Mouse (Mus musculus) left cerebral cortex, adult 11 months (tissue): ENCODE data around the gene Rest.

Source experiments
- DNase-seq: peaks from one replicate; pipeline ENCODE4 v3.0.0; 2022; ENCODE audit warnings: low spot score

The Rest gene

DNA sequence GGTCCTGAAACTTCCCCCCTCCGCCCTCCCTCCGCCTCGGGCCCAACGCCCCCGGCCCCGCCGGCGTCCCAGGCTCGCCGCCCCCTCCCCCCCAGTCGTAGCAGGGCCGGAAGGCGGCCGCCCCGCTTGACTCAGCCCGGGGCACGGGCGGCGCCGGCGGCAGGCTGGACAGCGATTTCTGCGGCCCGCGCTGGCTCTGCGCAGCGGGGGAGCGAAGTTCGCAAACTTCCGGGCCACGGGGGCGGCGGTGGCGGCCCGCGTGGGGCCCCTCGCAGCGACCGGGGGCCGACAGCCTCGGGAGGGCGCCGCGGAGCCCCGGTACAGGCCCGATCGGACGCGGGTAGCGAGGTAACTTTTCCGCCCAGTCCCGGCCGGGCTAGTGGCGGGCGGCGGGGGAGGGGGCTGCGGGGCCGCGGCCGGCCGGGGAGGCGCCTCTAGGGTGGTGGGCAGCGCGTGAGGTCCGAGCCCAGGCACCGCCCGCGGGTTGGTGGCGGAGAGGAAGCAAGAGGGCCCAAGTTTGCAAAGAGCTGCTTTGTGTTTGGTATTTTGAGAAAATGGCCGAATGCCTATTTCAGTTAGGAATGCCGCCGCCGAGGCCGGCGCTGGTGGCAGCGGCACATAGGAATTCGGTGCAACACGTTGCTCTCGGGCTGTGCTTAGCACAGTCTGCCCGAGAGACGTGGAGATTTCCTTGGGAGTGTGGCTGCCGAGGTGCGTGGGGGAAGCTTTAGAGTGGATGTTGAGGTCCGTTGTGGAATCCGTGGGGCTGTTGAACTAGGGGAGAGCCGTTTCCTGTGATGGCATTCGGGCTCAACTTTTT is 985 bp downstream of the Rest start:
- DNase-seq, result no peak

DNA sequence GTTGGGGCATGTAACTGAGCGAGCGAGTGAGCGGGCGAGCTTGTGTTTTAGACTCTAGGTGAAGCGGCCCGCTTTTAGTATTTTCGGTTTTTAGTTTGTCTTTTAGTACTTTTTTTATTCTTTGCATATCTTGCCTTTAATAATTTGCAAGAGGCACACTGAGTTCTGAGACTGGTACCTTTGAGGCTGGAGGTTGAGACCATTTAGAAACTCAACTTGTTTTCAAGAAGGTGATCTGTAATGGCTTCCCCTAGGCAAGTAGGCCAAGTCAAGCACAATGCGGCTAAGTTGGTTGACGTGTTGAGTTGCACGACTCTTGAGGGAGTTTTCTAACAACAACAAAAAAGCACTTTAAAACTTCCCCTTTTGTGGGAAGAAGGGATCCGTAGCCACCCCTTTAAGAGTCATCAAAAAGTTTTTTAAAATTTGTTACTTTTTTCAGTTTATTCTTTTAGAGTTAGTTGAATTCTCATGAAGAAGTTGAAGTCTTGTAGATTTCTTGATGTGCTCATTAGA is 1.7 kb downstream of the Rest start:
- DNase-seq, result no peak

- no peak for DNase-seq
Observed at GRCm38 (mm10) chr5:77267441-77267840, 2.1 kb downstream of the Rest start.

DNA sequence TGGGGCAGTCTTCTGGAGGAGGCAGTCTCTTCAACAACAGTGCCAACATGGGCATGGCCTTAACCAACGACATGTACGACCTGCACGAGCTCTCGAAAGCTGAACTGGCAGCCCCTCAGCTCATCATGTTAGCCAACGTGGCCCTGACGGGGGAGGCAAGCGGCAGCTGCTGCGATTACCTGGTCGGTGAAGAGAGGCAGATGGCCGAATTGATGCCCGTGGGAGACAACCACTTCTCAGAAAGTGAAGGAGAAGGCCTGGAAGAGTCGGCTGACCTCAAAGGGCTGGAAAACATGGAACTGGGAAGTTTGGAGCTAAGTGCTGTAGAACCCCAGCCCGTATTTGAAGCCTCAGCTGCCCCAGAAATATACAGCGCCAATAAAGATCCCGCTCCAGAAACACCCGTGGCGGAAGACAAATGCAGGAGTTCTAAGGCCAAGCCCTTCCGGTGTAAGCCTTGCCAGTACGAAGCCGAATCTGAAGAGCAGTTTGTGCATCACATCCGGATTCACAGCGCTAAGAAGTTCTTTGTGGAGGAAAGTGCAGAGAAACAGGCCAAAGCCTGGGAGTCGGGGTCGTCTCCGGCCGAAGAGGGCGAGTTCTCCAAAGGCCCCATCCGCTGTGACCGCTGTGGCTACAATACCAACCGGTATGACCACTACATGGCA is 2.8 kb downstream of the Rest start:
- DNase-seq, result no peak

DNA sequence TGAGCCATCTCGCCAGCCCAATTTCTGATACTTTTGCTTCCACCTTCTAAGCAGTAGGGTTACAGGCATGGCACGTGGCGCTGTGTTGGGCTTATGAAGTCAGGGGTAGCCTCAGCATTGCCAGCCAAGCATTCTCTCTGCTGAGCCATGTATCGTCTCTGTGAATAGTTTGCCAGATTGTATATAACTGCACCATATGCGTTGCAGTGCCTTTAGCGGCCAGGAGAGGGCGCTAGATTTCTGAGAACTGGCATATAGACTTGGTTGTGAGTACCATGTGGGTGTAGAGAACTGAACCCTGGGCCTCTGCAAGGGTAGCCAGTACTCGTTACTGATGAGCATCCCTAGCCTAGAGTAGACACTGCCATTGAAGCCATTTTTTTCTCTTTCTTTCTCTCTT is 4.1 kb downstream of the Rest start:
- no peak for DNase-seq

DNA sequence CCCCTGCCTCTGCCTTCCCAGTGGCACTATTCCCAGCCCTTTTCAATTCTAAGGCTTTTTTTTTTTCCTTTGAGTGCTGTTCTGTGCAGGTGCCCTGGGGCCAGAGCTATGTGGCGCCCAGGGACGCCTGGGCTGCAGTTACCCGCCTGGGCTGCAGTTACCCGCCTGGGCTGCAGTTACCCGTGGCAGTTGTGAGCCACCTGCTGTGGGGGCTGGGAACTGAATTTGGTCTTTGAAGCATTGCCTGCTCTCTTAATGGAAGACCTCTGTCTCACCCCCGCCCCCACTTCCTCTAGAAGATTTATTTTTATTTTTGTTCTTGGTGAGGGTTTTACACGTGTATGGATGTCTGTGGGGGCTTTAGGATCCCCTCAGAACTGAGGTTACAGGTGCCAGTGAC is 7.9 kb downstream of the Rest start:
- no peak for DNase-seq

DNA sequence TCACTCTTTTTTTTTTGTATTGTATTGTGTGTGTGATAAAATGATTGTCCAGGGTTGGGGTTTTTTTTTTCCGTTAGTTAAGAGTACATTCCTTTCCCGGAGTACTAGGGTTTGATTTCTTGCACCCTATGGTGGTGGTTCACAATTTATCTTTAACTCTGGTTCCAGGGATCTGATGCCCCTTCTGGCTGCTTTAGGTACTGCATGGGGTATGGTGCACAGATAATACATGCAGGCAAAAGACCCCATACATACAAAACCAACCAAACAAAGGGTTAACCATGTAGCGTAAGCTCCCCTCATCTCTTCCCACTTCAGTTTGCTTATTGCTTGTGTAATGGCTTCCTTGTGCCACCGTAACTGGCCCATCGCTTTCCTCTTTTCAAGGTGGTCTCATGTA is 10.7 kb downstream of the Rest start:
- no peak for DNase-seq

GRCm38 (mm10) chr5:77277204-77277603 is 11.9 kb downstream of the Rest start:
- no peak for DNase-seq

- DNase-seq, result no peak
Observed at GRCm38 (mm10) chr5:77281518-77282174, 16.4 kb downstream of the Rest start.

- no peak for DNase-seq
Observed at GRCm38 (mm10) chr5:77282242-77282641, 17.0 kb downstream of the Rest start.

DNA sequence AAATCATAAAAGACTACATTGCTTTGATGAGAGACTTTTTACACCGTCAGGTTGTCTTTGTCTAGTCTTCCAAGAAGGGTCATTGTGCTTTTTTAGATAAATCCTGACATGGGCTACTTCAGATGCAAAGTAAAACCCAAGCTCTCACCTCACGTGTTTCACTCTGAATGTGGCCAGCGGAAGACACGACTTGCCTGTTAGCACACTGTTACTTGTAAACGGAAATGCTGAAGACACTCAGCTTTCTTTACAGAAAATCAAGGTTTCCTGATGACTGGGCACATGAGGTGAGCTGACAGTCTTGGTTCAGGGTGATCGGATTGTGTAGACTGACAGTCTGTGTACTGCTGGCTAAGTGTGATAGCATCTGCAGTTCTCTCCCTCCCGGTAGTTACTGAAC is 20.4 kb downstream of the Rest start:
- no peak for DNase-seq

- DNase-seq, result no peak
Observed at GRCm38 (mm10) chr5:77286904-77287303, 21.6 kb downstream of the Rest start.

- no peak for DNase-seq
Observed at GRCm38 (mm10) chr5:77287901-77288300, 22.6 kb downstream of the Rest start.

GRCm38 (mm10) chr5:77289686-77290085 is 24.4 kb downstream of the Rest start:
- DNase-seq, result no peak

DNA sequence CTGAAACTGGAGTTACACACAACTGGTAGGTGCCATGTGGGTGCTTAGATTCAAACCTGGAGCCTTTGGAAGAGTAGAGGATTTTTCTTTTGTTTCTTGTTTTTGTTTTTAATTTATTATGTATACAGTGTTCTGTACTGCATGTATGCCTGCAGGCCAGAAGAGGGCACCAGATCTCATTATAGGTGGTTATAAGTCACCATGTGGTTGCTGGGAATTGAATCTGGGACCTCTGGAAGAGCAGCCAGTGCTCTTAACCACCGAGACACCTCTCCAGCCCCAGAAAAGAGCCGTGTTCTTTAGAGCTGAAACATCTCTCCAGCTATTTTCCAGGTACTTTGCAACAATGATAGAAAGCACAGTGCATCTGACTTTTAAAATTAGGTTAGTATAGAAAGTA is 25.3 kb downstream of the Rest start:
- no peak for DNase-seq

DNA sequence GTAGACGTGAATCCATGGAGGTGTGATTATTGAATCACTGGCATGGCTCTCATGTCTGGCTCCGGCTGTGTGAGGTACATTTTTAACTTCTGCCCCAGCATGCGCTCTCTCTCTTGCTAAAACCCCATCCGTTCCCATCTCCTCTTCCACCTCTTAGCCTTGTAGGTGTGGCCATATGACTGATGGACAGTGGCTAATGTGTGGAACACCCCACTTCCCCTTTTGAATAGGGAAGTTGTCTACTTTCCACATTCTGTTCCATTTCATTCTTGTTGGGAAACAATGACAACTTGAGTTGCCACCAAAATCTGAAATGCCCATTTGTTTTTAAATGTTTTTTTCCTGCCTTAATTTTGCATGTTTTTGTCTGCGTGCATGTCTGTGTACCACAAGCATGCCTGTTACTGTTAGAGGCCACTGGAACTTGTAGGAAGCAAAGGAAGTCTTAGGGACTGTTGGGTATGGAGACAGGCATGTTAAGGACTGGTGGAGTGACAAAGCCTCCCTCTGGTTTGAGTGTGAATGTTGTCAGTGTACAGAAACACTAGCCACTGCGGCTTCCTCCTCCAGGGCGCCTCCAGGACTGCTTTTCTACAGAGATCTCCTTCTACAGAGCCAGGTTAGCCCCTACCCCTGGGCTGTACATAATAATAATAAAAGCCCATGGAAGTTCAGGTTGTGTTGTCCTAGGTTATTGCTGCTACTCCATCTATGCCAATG is 27.7 kb downstream of the Rest start:
- DNase-seq, result no peak

DNA sequence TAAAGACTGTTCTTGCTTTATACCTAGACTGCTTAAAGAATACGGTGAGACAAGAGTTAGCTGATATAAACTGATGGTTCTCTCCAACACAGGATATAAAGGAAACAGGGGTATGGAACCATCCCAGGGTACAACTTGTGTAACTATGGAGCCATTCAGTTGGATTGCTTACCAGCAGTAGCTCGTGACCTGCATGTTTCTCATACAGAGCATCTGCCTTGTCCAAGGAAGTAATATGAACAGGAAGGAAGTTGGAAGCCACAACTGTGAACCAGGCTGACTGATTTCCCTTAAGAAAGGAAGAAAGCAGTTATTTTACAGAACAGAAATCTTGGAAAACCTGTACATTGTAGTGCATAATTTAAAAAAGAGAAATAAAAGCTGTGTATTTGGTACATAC is 34.2 kb downstream of the Rest start:
- no peak for DNase-seq

GRCm38 (mm10) chr5:77301296-77301903 is 36.1 kb downstream of the Rest start:
- no peak for DNase-seq

- no peak for DNase-seq
Observed at GRCm38 (mm10) chr5:77307821-77308553, 42.7 kb downstream of the Rest start.

DNA sequence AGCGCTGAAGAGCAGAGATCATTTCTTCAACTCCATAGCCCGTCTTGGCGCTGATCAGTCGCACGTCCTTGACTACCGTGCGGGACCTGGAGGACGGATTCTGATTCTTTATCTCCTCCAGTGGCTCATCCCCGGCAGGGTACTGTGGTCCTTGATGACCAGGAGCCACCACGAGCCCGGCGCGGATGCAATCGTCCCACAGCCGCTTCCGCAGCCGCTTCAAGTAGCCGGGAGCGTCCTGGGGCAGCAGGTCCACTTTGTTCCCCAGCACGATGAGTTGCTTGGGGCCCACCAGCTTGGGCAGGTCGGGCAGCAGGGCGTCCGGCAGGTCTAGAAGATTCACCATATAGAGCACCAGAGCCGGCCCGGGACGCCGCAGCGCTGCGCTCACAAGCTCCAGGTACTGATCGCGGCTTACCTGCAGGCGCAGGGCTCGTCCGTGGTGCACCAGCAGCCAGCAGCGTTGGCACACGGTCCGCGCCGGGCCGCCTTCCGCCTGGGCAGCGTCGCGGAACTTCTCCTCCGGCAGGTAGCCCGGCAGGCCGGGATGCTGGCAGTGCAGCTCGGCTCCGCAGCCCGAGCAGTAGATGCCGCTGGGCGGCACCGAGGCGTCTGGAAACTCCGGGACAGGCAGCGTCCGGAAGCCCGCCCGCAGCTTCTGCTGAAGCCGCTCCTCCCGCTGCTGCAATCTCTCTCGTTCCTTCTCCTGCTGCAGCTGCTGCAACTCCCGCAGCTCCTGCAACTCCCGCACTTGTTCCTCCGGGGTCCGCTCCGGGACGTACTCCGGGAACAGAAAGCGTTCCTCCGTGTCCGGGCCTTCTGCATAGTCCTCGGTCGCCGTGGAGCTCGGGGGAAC is 44.0 kb downstream of the Rest start:
- no peak for DNase-seq
